8 mouse cellular contexts compared by ENCODE assay signal in genomic region chr19:59742946-59743345, GRCm38 (mm10).
DNase-seq lines count a peak whose midpoint lies in the region; ATAC-seq and TF ChIP-seq lines count a peak whose summit lies in the region.

No protein-coding gene starts in this region.

- no peaks in the 10 kb centered on the region for H3K27me3 ChIP-seq in kidney, embryonic 16.5 days (ENCODE audit: insufficient read depth, low read length)
- H3K27me3 ChIP-seq in forebrain, embryonic 16.5 days (replicated peaks; ENCODE audit: control insufficient read depth, insufficient read depth, low read length) = no peaks in the 10 kb centered on the region

- TF ChIP-seq CTCF in embryonic fibroblast, embryonic 13.5 days (IDR thresholded peaks at IDR 0.05; ENCODE audit: borderline replicate concordance, insufficient read depth, low read length) = peak; percentile 48; the same call in 1 of the 2 replicates

- TF ChIP-seq POLR2A in embryonic fibroblast, embryonic 13.5 days (IDR thresholded peaks at IDR 0.05; ENCODE audit: low read depth, low read length) = no peak

- peaks cover 3% of the 10 kb centered on the region; the same call in 1 of the 2 replicates for H3K4me1 ChIP-seq in kidney, embryonic 16.5 days (ENCODE audit: insufficient read depth, low read length)
- H3K4me1 ChIP-seq in embryonic fibroblast, embryonic 13.5 days (ENCODE audit: control insufficient read depth, insufficient read depth, low read length) = no peaks in the 10 kb centered on the region
- no peaks in the 10 kb centered on the region for H3K4me1 ChIP-seq in forebrain, embryonic 16.5 days (replicated peaks; ENCODE audit: control insufficient read depth, insufficient read depth, low read length)

- H3K9ac ChIP-seq in kidney, embryonic 16.5 days (replicated peaks; ENCODE audit: low read length) = no peak overlapping the region
- H3K9ac ChIP-seq in forebrain, embryonic 16.5 days (replicated peaks; ENCODE audit: low read depth, low read length) = no peak overlapping the region

- H3K9me3 ChIP-seq in kidney, embryonic 16.5 days (ENCODE audit: low read length) = no peaks in the 10 kb centered on the region
- no peaks in the 10 kb centered on the region for H3K9me3 ChIP-seq in forebrain, embryonic 16.5 days (ENCODE audit: control insufficient read depth, low read length)

- ATAC-seq in kidney, embryonic 16.5 days (ENCODE audit: low FRiP score, low TSS enrichment) = no peak
- ATAC-seq in forebrain, embryonic 16.5 days = no peak

- no peaks in the 10 kb centered on the region for H3K36me3 ChIP-seq in kidney, embryonic 16.5 days (ENCODE audit: insufficient read depth, low read length)
- H3K36me3 ChIP-seq in forebrain, embryonic 16.5 days (ENCODE audit: control insufficient read depth, insufficient read depth) = no peaks in the 10 kb centered on the region

- no peak overlapping the region for H3K27ac ChIP-seq in kidney, embryonic 16.5 days (ENCODE audit: low read length)
- H3K27ac ChIP-seq in embryonic fibroblast, embryonic 13.5 days (ENCODE audit: insufficient read depth, low read length) = no peak overlapping the region
- no peak overlapping the region for H3K27ac ChIP-seq in forebrain, embryonic 16.5 days (ENCODE audit: low read length)

- no peak overlapping the region for H3K4me3 ChIP-seq in kidney, embryonic 16.5 days (ENCODE audit: low read length)
- no peak overlapping the region for H3K4me3 ChIP-seq in embryonic fibroblast, embryonic 13.5 days (ENCODE audit: insufficient read depth, low read length)
- no peak overlapping the region for H3K4me3 ChIP-seq in forebrain, embryonic 16.5 days (replicated peaks; ENCODE audit: low read length)

- peak; percentile 7 to 57 for DNase-seq in adrenal gland, adult (ENCODE audit: inconsistent age in 2 of 2, low spot score in 1 of 2)
- no peak for DNase-seq in adrenal gland, adult 8-10 months
- DNase-seq in kidney, adult 8-10 months = peak; percentile 11 to 14
- DNase-seq in ES-CJ7 (ENCODE audit: low read depth, low spot score) = peak; percentile 18
- peak; percentile 13 for DNase-seq in naive thymus-derived CD4-positive, alpha-beta T cell, adult 2 months (ENCODE audit: low read depth)

- no peak overlapping the region for H3K4me2 ChIP-seq in kidney, embryonic 16.5 days (replicated peaks; ENCODE audit: low read depth, low read length)
- H3K4me2 ChIP-seq in forebrain, embryonic 16.5 days (ENCODE audit: low read length) = no peak overlapping the region

- 29% methylated on average over 3 of the region's 3 CpGs for WGBS in kidney, embryonic 16.5 days
- 15% methylated on average over 3 of the region's 3 CpGs for WGBS in forebrain, embryonic 16.5 days
